Mouse (Mus musculus) forebrain, embryonic 14.5 days (tissue): ENCODE data around the gene Akap2. TPM values are rescaled to one million over a fixed set of nuclear protein-coding genes. Genes with fewer than 3 reads are reported as not detected.

Experiments
- ATAC-seq: fragments of 200-750 bp; cut with Nextera tagmentation; 2 replicates; pipeline ENCODE4 v1.8.0; 2017; ENCODE audit warnings: mild to moderate bottlenecking, moderate library complexity
- DNase-seq: peaks from one replicate; pipeline ENCODE4 v3.0.0-alpha.2; 2015; ENCODE audit warnings: low spot score
- H3K27ac ChIP-seq: fragments of 300-500 bp; sonication (generic); 2 replicates; pipeline ENCODE4 v1.5.1; 2014; ENCODE audit warnings: low read depth, mild to moderate bottlenecking, control low read depth, low read length, moderate library complexity
- H3K27me3 ChIP-seq: fragments of 300-500 bp; sonication (generic); replicated peaks from 2 replicates; pipeline ENCODE4 v1.6.1; 2014; ENCODE audit warnings: low read length, control low read depth, mixed read lengths; ENCODE audit not compliant: control insufficient read depth, insufficient read depth
- H3K36me3 ChIP-seq: fragments of 300-500 bp; sonication (generic); 2 replicates; pipeline ENCODE4 v1.6.1; 2014; ENCODE audit warnings: low read length, control low read depth; ENCODE audit not compliant: control insufficient read depth, insufficient read depth
- H3K4me1 ChIP-seq: fragments of 300-500 bp; sonication (generic); 2 replicates; pipeline ENCODE4 v1.6.1; 2014; ENCODE audit warnings: antibody characterized with exemption, low read length, control low read depth; ENCODE audit not compliant: control insufficient read depth, insufficient read depth
- H3K4me2 ChIP-seq: fragments of 300-500 bp; sonication (generic); 2 replicates; pipeline ENCODE4 v1.6.1; 2014; ENCODE audit warnings: mild to moderate bottlenecking, control low read depth, low read length
- H3K4me3 ChIP-seq: fragments of 300-500 bp; sonication (generic); 2 replicates; pipeline ENCODE4 v1.5.1; 2014; ENCODE audit warnings: low read depth, low read length, control low read depth
- H3K9ac ChIP-seq: fragments of 300-500 bp; sonication (generic); 2 replicates; pipeline ENCODE4 v1.6.1; 2014; ENCODE audit warnings: mild to moderate bottlenecking, low read length, control low read depth, moderate library complexity
- H3K9me3 ChIP-seq: fragments of 300-500 bp; sonication (generic); replicated peaks from 2 replicates; pipeline ENCODE4 v1.6.1; 2016; ENCODE audit warnings: low read length, control low read depth, mixed read lengths; ENCODE audit not compliant: control insufficient read depth
- WGBS: fragments of 180-500 bp; shearing (Covaris S2); extraction: QIAGEN DNeasy Blood & Tissue Kit; methylation state at CpG from one replicate; pipeline ENCODE4 v1.1.7; 2014; 5-methylcytosine and 5-hydroxymethylcytosine counted together
- polyA plus RNA-seq: library from polyadenylated mRNA; unstranded; fragments of >200 nt; fragmentation: Nextera tagmentation; extraction: Ambion mirVana; gene quantifications from 2 replicates; pipeline ENCODE4 v1.2.1, GENCODE M21; 2014

Akap2 gene
- polyA plus RNA-seq = 5.0 and 5.7 TPM in 2 replicates

DNA sequence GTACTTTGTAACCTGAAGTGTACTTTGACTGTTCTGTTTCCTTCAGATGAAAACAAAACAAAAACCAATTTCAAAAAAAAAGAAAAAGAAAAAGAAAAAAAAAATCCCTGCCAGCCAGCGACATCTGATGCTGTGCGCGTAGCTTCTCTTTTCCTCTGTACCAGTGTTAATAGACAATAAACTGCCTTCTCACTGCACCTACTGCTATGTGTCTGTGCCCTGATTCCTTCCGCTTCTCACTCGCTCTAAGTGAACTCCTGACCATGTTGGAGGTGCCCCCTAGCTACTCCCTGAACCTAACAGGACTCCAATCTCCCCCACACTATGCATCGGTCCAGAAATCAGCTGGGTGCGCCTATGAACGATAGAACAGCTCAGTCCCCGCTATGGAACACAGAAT is at the start of gene Akap2:
Gene Akap2, plus strand, starts transcription at position 304 of the 400 bp plus-strand sequence.
- 91% methylated on average over 9 of the region's 9 CpGs for WGBS
- Histone ChIP-seq H3K4me3 (no peak within 1 kb of the TSS), H3K4me2 (no peak within 1 kb of the TSS), H3K9ac (no peak within 1 kb of the TSS), H3K4me1 (no peaks in the 10 kb centered on the region), H3K9me3 (no peaks in the 10 kb centered on the region), H3K27me3 (no peaks in the 10 kb centered on the region), H3K36me3 (no peaks in the 10 kb centered on the region), H3K27ac (no peak within 1 kb of the TSS)
- DNase-seq = no peak
- ATAC-seq = no peak

DNA sequence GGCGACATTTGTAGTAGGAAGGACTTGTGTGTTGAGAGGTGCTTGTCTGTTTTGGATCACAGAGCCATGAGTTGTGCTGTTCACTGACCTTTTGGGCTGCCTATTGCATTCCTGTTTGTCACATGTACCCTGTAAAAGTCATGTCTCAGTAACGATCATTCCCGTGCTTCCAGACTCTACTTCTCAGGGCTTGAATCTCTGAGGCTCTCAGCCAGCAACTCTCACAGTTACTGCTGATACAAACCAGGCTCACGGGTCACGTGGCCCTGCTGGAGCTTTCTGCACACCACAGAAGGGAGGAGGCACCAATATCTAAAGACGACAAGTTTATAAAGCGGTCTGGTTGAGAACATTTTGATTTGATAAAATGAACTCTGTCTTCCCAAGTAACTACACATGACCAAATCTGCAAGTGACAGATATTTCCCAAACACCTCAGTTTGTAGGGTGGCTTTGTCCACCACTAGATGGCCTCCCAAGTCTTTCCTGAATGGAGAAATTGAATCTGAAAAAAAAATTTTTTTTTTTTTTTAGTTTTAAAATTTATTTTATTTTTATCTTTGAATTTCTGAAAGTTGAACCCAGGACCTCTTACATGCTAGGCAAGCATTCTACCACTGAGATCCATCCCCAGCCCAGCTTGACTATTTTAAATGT is 46.5 kb upstream of the Akap2 start:
- no peak overlapping the region for H3K4me2 ChIP-seq
- H3K27me3 ChIP-seq = no peaks in the 10 kb centered on the region
- DNase-seq (peak; percentile 42), ATAC-seq (no peak)
- WGBS = 73% methylated on average over 7 of the region's 7 CpGs
- H3K4me3 ChIP-seq = no peak overlapping the region
- H3K9me3 ChIP-seq = no peaks in the 10 kb centered on the region
- no peak overlapping the region for H3K9ac ChIP-seq
- no peaks in the 10 kb centered on the region for H3K4me1 ChIP-seq
- no peaks in the 10 kb centered on the region for H3K36me3 ChIP-seq
- H3K27ac ChIP-seq = no peak overlapping the region

DNA sequence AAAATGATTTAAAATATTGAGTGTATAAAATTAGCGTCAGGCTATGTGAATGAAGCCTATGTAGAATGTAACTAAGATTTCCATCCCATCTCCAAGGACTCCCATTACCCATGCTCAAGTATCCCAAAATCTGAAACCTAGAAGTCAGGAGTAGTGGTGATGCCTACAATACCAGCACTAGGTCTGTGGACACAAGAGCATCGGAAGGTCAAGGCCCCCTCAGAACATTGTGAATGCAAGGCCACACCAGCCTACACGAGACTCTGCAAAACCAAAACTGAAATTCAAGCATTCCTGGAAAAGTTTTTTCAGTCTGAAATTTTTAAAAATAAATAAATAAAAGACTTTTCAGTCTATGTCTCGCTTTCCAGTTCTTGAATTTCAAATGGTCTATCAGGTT is 44.9 kb upstream of the Akap2 start:
- Histone ChIP-seq H3K27ac (no peak overlapping the region), H3K4me2 (no peak overlapping the region), H3K4me3 (no peak overlapping the region), H3K27me3 (no peaks in the 10 kb centered on the region), H3K9ac (no peak overlapping the region), H3K9me3 (no peaks in the 10 kb centered on the region), H3K36me3 (no peaks in the 10 kb centered on the region), H3K4me1 (no peaks in the 10 kb centered on the region)
- WGBS = 79% methylated on average over 4 of the region's 4 CpGs
- no peak for ATAC-seq
- no peak for DNase-seq

DNA sequence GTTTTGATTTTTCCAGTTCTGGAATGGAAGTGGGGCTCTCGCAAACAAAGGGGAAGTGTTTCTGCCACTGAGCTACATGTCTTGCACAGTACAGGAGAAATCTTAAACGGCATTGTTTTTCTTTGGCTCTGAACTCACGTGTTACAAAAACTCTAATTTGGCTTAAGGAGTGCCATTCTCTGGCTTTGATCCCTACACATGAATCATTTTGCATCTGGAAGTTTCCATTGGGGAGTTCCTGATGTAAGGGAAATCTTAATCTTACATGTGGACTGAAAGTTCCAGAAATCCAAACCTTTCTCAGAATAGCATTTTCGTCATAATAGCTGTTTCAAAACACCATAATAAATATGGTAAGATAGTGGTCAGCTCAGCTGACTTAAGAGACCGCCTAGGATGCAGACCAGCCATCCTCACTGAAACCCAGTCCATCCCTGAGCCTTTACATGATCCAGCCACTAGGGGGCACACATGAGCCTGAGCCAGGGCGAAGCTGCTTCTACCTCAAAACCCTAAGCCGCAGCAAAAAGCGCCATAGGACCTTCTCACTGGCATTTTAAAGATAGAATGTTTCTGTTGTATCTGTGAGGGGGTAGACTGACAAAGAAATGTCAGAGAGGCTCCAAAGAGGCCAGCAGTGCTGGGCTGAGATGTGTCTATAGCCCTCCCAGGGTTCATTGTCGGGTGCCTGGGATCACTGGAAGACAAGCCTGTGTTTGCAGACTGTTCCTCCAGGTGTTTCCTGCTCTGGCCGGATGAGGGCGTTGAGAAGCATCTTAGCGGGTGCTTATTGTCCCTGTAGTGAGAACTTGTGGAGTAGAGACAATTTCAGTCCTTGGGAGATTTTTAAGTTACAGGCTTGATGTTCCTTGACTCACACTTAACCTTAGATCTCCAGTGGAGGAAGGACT is 44.2 kb upstream of the Akap2 start:
- Histone ChIP-seq H3K27me3 (no peaks in the 10 kb centered on the region), H3K27ac (no peak overlapping the region), H3K4me1 (no peaks in the 10 kb centered on the region), H3K36me3 (no peaks in the 10 kb centered on the region), H3K4me3 (peak overlapping the region; percentile 14; the same call in 1 of the 2 replicates), H3K9me3 (no peaks in the 10 kb centered on the region), H3K4me2 (peak overlapping the region; percentile 49), H3K9ac (peak overlapping the region; percentile 48)
- WGBS = 13% methylated on average over 12 of the region's 12 CpGs
- DNase-seq (peak; percentile 88), ATAC-seq (peak; percentile 83)

DNA sequence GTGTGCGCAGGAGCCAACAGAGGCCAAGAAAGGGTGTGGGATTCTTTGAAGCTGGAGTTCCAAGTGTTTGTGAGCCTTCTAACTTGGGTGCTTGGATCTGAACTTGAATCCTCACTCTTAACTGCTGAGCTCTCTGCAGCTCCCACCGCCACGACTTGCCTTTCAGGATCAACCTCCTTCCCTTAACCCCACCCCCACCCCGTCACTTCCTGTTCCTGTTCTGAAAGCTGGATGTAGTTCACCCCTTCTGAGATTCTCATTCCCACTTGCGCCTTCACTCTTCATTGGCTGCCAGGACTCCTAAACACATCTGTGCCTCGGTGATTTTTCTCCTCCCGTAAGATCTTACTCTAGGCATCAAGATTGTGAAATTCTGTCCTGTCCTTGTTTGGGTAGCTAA is 43.1 kb upstream of the Akap2 start:
- Histone ChIP-seq H3K4me2 (no peak overlapping the region), H3K27me3 (no peaks in the 10 kb centered on the region), H3K36me3 (no peaks in the 10 kb centered on the region), H3K4me1 (no peaks in the 10 kb centered on the region), H3K4me3 (no peak overlapping the region), H3K9ac (no peak overlapping the region), H3K9me3 (no peaks in the 10 kb centered on the region), H3K27ac (no peak overlapping the region)
- 78% methylated on average over 7 of the region's 7 CpGs for WGBS
- DNase-seq = no peak
- ATAC-seq = no peak

DNA sequence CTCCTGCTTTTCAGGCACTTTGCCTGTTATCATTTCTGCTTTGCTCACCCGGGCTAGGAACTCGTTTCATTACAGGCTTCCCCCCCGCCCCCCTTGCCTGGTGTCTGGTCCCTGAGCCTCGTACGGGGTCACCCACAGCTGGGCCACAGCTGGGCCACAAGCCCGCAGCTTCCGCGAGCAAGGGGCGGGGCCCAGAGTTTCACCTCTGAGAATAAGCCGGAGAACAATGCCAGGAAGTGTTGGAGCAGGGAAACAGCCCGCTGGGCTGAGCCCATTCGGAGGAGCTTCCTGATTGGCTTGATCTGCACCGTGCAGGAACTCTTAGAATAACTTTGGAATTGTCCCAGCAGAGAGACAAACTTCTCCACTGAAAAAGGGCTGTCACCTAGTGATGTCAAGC is 42.1 kb upstream of the Akap2 start:
- no peak overlapping the region for H3K27ac ChIP-seq
- no peaks in the 10 kb centered on the region for H3K4me1 ChIP-seq
- WGBS = 3% methylated on average over 13 of the region's 13 CpGs
- H3K27me3 ChIP-seq = no peaks in the 10 kb centered on the region
- peak overlapping the region; percentile 37; the same call in 1 of the 2 replicates for H3K4me2 ChIP-seq
- H3K36me3 ChIP-seq = no peaks in the 10 kb centered on the region
- DNase-seq (peak; percentile 42), ATAC-seq (no peak)
- H3K4me3 ChIP-seq = no peak overlapping the region
- no peak overlapping the region for H3K9ac ChIP-seq
- no peaks in the 10 kb centered on the region for H3K9me3 ChIP-seq

DNA sequence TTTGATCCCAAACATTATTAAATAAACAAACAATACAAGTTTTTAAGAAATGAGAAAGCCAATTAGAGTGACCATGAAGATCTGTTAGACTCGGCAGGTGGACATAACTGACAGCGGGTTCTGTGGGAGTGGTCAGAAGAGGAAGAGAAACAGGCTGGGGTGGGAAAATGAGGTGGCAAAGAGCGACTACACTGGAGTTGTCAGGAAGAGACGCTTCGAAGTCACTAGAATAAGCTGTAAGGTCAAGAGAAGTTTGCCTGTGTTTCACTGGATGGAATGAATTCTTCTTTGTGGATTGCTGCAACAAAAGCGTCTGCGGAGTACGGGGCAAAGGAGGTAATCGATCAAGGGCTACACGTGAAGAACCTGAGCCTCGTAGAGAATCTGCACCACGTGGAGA is 39.5 kb upstream of the Akap2 start:
- H3K4me2 ChIP-seq = no peak overlapping the region
- H3K36me3 ChIP-seq = no peaks in the 10 kb centered on the region
- H3K27me3 ChIP-seq = no peaks in the 10 kb centered on the region
- DNase-seq = no peak
- no peaks in the 10 kb centered on the region for H3K9me3 ChIP-seq
- no peak overlapping the region for H3K27ac ChIP-seq
- WGBS = 85% methylated on average over 12 of the region's 12 CpGs
- no peaks in the 10 kb centered on the region for H3K4me1 ChIP-seq
- H3K9ac ChIP-seq = no peak overlapping the region
- ATAC-seq = no peak
- H3K4me3 ChIP-seq = no peak overlapping the region

DNA sequence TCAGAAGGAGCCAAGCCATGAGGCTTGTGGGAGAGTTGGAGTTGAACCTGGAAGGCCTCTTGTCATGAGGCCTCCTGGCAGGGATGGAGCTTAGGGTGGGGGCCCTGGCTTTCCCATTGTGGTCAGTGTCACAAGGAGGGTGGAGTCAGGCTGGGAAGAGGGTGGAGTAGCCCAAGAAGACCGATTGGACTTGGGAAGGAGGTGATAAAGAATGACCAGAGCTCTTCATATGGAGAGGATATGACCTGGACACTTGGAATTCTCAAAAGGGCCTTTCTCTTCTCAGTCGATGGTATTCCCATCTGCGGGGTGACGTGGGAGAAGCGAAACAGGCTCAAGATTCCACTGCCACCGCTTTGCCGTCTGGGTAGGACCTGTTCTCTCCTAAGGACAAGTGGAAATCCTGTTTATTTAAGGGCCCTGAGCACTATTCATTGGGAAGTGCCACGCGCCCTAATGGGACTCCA is 38.4 kb upstream of the Akap2 start:
- Histone ChIP-seq H3K27me3 (no peaks in the 10 kb centered on the region), H3K27ac (no peak overlapping the region), H3K36me3 (no peaks in the 10 kb centered on the region), H3K4me3 (no peak overlapping the region), H3K9me3 (no peaks in the 10 kb centered on the region), H3K9ac (no peak overlapping the region), H3K4me2 (no peak overlapping the region), H3K4me1 (no peaks in the 10 kb centered on the region)
- whole genome bisulfite sequencing = 88% methylated on average over 9 of the region's 9 CpGs
- ATAC-seq (no peak), DNase-seq (no peak)

DNA sequence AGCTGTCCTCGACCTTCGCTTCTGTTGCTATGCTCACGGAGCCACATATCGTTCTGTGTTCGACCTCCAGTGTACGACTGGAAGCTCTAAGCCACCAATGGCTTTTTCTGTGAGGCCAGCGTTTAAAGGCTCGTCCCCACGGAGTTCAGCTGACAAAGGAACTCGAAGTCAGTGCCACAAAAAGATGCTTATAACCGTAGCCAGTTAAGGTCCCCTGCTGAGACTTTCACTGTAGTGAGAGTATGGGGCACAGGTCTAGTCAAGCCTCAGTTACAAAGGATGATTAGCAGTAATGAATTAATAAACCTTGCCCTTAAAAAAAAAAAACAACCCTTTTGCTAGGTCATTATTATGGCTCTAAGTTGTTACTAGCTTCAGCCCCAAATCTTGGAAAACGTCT is 37.3 kb upstream of the Akap2 start:
- no peak overlapping the region for H3K4me2 ChIP-seq
- H3K9me3 ChIP-seq = no peaks in the 10 kb centered on the region
- H3K27me3 ChIP-seq = no peaks in the 10 kb centered on the region
- no peaks in the 10 kb centered on the region for H3K4me1 ChIP-seq
- no peak overlapping the region for H3K9ac ChIP-seq
- no peak overlapping the region for H3K4me3 ChIP-seq
- WGBS = 59% methylated on average over 12 of the region's 12 CpGs
- no peak for ATAC-seq
- DNase-seq = no peak
- no peaks in the 10 kb centered on the region for H3K36me3 ChIP-seq
- H3K27ac ChIP-seq = no peak overlapping the region
